Mouse (Mus musculus) ES-Bruce4 (cell line): ENCODE results near the gene Nfam1. TPM values are rescaled to one million over a fixed set of nuclear protein-coding genes. Genes with fewer than 3 reads are reported as not detected.

Experiments used
- H3K27ac ChIP-seq: 2 replicates; pipeline ENCODE4 v1.5.1; 2012; ENCODE audit warnings: low read length, inconsistent platforms; ENCODE audit not compliant: insufficient read depth
- H3K27me3 ChIP-seq: 2 replicates; pipeline ENCODE4 v1.6.1; 2012; ENCODE audit warnings: mild to moderate bottlenecking, low read length, inconsistent platforms; ENCODE audit not compliant: control insufficient read depth, poor library complexity, insufficient read depth, severe bottlenecking
- H3K36me3 ChIP-seq: 2 replicates; pipeline ENCODE4 v1.6.1; 2012; ENCODE audit warnings: inconsistent platforms, mild to moderate bottlenecking, low read length, moderate library complexity; ENCODE audit not compliant: control insufficient read depth, poor library complexity, insufficient read depth, severe bottlenecking
- H3K4me1 ChIP-seq: one replicate; pipeline ENCODE4 v1.8.1; 2011; ENCODE audit warnings: low read length; ENCODE audit not compliant: control insufficient read depth, insufficient read depth
- H3K4me3 ChIP-seq: 2 replicates; pipeline ENCODE4 v1.5.1; 2011; ENCODE audit warnings: low read depth, mild to moderate bottlenecking, low read length
- H3K9ac ChIP-seq: 2 replicates; pipeline ENCODE4 v1.6.1; 2012; ENCODE audit warnings: low read depth, mild to moderate bottlenecking, inconsistent platforms; ENCODE audit not compliant: poor library complexity, severe bottlenecking
- H3K9me3 ChIP-seq: replicated peaks from 2 replicates; pipeline ENCODE4 v1.6.1; 2012; ENCODE audit warnings: mild to moderate bottlenecking, low read length, inconsistent platforms; ENCODE audit not compliant: control insufficient read depth, poor library complexity, insufficient read depth, severe bottlenecking
- CTCF ChIP-seq: IDR thresholded peaks from one replicate; pipeline ENCODE4 v1.8.1; 2011; ENCODE audit warnings: low read depth, low read length
- EP300 ChIP-seq: IDR thresholded peaks from 2 replicates; pipeline ENCODE4 v1.6.1; 2011; ENCODE audit warnings: low read depth, low read length; ENCODE audit not compliant: insufficient read depth
- POLR2A ChIP-seq: IDR thresholded peaks from one replicate; pipeline ENCODE4 v1.8.1; 2011; ENCODE audit warnings: low read length; ENCODE audit not compliant: insufficient read depth
- polyA plus RNA-seq: library from polyadenylated mRNA; stranded (reverse); fragments of >200 nt; gene quantifications from 2 replicates; pipeline ENCODE4 v1.2.4, GENCODE M21; 2011; ENCODE audit warnings: low read depth; ENCODE audit not compliant: missing spikeins, insufficient read depth, insufficient read length

The Nfam1 gene
- polyA plus RNA-seq, 1 experiment, result 3.3 TPM

GRCm38 (mm10) chr15:83022947-83023346, 10.2 kb downstream of the Nfam1 start:
- Histone ChIP-seq H3K4me3 (no peak overlapping the region), H3K27me3 (no peaks in the 10 kb centered on the region), H3K9me3 (no peaks in the 10 kb centered on the region), H3K9ac (no peak overlapping the region), H3K36me3 (no peaks in the 10 kb centered on the region), H3K27ac (no peak overlapping the region), H3K4me1 (peaks cover 5% of the 10 kb centered on the region)
- no peak for TF ChIP-seq POLR2A
- TF ChIP-seq CTCF, result no peak
- no peak for TF ChIP-seq EP300

- Histone ChIP-seq H3K9ac (no peak overlapping the region), H3K27me3 (no peaks in the 10 kb centered on the region), H3K27ac (no peak overlapping the region), H3K36me3 (no peaks in the 10 kb centered on the region), H3K4me3 (no peak overlapping the region), H3K4me1 (peaks cover 6% of the 10 kb centered on the region), H3K9me3 (no peaks in the 10 kb centered on the region)
- TF ChIP-seq POLR2A (no peak), CTCF (no peak), EP300 (no peak)
These were observed 22.0 kb downstream of the Nfam1 start for GRCm38 (mm10) chr15:83010990-83011664.

DNA sequence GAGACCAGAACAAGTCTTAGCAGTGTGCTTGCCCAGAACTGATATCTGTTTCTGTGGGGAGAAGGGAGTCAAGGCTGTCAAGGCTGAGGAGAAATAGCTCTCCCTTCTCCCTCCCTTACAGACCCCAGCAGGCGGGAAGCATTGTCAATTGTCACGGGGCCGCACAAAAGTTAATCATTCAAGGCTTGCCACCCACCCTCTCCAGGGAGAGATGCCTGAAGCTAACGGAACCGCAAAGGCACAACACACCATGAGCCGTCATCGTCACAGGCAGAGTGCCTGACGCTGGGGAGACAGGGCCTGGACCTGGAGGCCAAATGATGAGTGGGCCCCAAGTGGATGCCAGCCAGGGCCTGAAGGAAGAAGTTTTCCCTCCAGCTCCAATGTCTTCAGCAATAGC, 22.7 kb downstream of the Nfam1 start:
- Histone ChIP-seq H3K27ac (no peak overlapping the region), H3K36me3 (no peaks in the 10 kb centered on the region), H3K9me3 (no peaks in the 10 kb centered on the region), H3K4me1 (peaks cover 6% of the 10 kb centered on the region), H3K9ac (no peak overlapping the region), H3K4me3 (no peak overlapping the region), H3K27me3 (no peaks in the 10 kb centered on the region)
- TF ChIP-seq POLR2A (no peak), EP300 (no peak), CTCF (no peak)

DNA sequence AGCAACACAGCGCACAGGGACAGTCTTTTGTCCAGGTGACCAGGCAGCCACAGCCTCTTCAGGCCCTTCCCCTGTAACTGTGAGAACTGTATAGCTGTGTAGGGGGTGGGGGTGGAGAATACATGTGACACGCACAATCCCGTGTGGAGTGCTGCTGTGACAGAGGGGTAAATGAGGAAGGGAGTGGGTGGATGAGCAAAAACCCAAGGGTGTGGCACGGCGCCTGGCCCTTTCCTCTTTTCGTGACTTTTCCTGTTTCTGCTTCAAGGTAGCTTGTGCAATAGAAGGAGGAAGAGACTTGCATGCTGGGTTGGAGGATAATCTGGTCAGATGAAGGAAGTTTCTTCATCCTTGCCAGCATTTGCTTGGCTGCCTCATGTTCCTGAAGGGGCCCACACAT, 23.6 kb downstream of the Nfam1 start:
- H3K27me3 ChIP-seq, result no peaks in the 10 kb centered on the region
- no peak overlapping the region for H3K4me3 ChIP-seq
- TF ChIP-seq CTCF, result no peak
- TF ChIP-seq POLR2A, result no peak
- TF ChIP-seq EP300, result no peak
- H3K36me3 ChIP-seq, result no peaks in the 10 kb centered on the region
- no peaks in the 10 kb centered on the region for H3K9me3 ChIP-seq
- 0 out of 2 replicates have a peak overlapping the region, but pooled peaks have one; percentile 1 for H3K27ac ChIP-seq
- no peak overlapping the region for H3K9ac ChIP-seq
- H3K4me1 ChIP-seq, result peaks cover 6% of the 10 kb centered on the region

- TF ChIP-seq POLR2A, result no peak
- TF ChIP-seq EP300, result 0 out of 2 replicates have a peak, but pooled peaks have one; percentile 39
- TF ChIP-seq CTCF, result no peak
- H3K4me3 ChIP-seq, result no peak overlapping the region
- 0 out of 2 replicates have a peak overlapping the region, but pooled peaks have one; percentile 1 for H3K27ac ChIP-seq
- H3K4me1 ChIP-seq, result peaks cover 6% of the 10 kb centered on the region
- H3K9me3 ChIP-seq, result no peaks in the 10 kb centered on the region
- H3K27me3 ChIP-seq, result no peaks in the 10 kb centered on the region
- no peaks in the 10 kb centered on the region for H3K36me3 ChIP-seq
- no peak overlapping the region for H3K9ac ChIP-seq
These were observed 24.2 kb downstream of the Nfam1 start for GRCm38 (mm10) chr15:83008761-83009423.
